Mouse (Mus musculus) intestine, embryonic 15.5 days (tissue): ENCODE results near the gene Arhgap15. TPM values are rescaled to one million over a fixed set of nuclear protein-coding genes. Genes with fewer than 3 reads are reported as not detected.
A peak's percentile ranks its signal among the peaks of the same experiment; 100 is the strongest.

Experiments
- ATAC-seq: fragments of 200-750 bp; cut with Nextera tagmentation; 2 replicates; pipeline ENCODE4 v1.8.0; 2017; ENCODE audit warnings: moderate TSS enrichment, moderate library complexity
- H3K27ac ChIP-seq: fragments of 300-500 bp; sonication (generic); 2 replicates; pipeline ENCODE4 v1.5.1; 2015; ENCODE audit warnings: mild to moderate bottlenecking, inconsistent platforms
- H3K27me3 ChIP-seq: fragments of 300-500 bp; sonication (generic); replicated peaks from 2 replicates; pipeline ENCODE4 v1.6.1; 2015; ENCODE audit warnings: inconsistent platforms
- H3K36me3 ChIP-seq: fragments of 300-500 bp; sonication (generic); 2 replicates; pipeline ENCODE4 v1.6.1; 2015; ENCODE audit warnings: inconsistent platforms
- H3K4me1 ChIP-seq: fragments of 300-500 bp; sonication (generic); replicated peaks from 2 replicates; pipeline ENCODE4 v1.6.1; 2015; ENCODE audit warnings: inconsistent platforms
- H3K4me2 ChIP-seq: fragments of 300-500 bp; sonication (generic); replicated peaks from 2 replicates; pipeline ENCODE4 v1.6.1; 2015; ENCODE audit warnings: mild to moderate bottlenecking, inconsistent platforms
- H3K4me3 ChIP-seq: fragments of 300-500 bp; sonication (generic); replicated peaks from 2 replicates; pipeline ENCODE4 v1.5.1; 2015; ENCODE audit warnings: inconsistent platforms
- H3K9ac ChIP-seq: fragments of 300-500 bp; sonication (generic); 2 replicates; pipeline ENCODE4 v1.6.1; 2015; ENCODE audit warnings: inconsistent platforms
- H3K9me3 ChIP-seq: fragments of 300-500 bp; sonication (generic); 2 replicates; pipeline ENCODE4 v1.6.1; 2016; ENCODE audit warnings: inconsistent platforms
- WGBS: fragments of 180-500 bp; shearing (Covaris S2); methylation state at CpG from one replicate; pipeline ENCODE4 v1.1.7; 2015; 5-methylcytosine and 5-hydroxymethylcytosine counted together
- polyA plus RNA-seq: library from polyadenylated mRNA; unstranded; fragments of >200 nt; fragmentation: Nextera tagmentation; extraction: Ambion mirVana; gene quantifications from 2 replicates; pipeline ENCODE4 v1.2.1, GENCODE M21; 2015

Gene Arhgap15
- polyA plus RNA-seq, 1 experiment from 2014 or later = 1.6 TPM

GRCm38 (mm10) chr2:43851195-43851594 lies 102.6 kb downstream of the Arhgap15 start:
- no peaks in the 10 kb centered on the region for H3K27me3 ChIP-seq
- H3K4me1 ChIP-seq = no peaks in the 10 kb centered on the region
- no peak overlapping the region for H3K27ac ChIP-seq
- no peaks in the 10 kb centered on the region for H3K9me3 ChIP-seq
- no peak overlapping the region for H3K4me2 ChIP-seq
- no peak overlapping the region for H3K9ac ChIP-seq
- 58% methylated on average over 3 of the region's 3 CpGs for WGBS
- ATAC-seq = no peak
- no peak overlapping the region for H3K4me3 ChIP-seq
- no peaks in the 10 kb centered on the region for H3K36me3 ChIP-seq

- Histone ChIP-seq H3K27me3 (no peaks in the 10 kb centered on the region), H3K4me1 (no peaks in the 10 kb centered on the region), H3K4me2 (no peak overlapping the region), H3K9ac (no peak overlapping the region), H3K36me3 (no peaks in the 10 kb centered on the region), H3K9me3 (no peaks in the 10 kb centered on the region), H3K4me3 (no peak overlapping the region), H3K27ac (no peak overlapping the region)
- ATAC-seq = no peak
- 79% methylated on average over 5 of the region's 5 CpGs for WGBS
These were observed 114.1 kb downstream of the Arhgap15 start for GRCm38 (mm10) chr2:43862709-43863108.

- H3K27me3 ChIP-seq = no peaks in the 10 kb centered on the region
- peak; percentile 53; the same call in 1 of the 2 replicates for ATAC-seq
- H3K4me3 ChIP-seq = no peak overlapping the region
- H3K36me3 ChIP-seq = no peaks in the 10 kb centered on the region
- 22% methylated on average over 7 of the region's 7 CpGs for WGBS
- no peaks in the 10 kb centered on the region for H3K4me1 ChIP-seq
- no peak overlapping the region for H3K4me2 ChIP-seq
- H3K27ac ChIP-seq = no peak overlapping the region
- no peak overlapping the region for H3K9ac ChIP-seq
- no peaks in the 10 kb centered on the region for H3K9me3 ChIP-seq
These were observed 153.9 kb downstream of the Arhgap15 start for GRCm38 (mm10) chr2:43902403-43902973.

GRCm38 (mm10) chr2:43907496-43907895 lies 158.9 kb downstream of the Arhgap15 start:
- 84% methylated on average over 5 of the region's 5 CpGs for WGBS
- no peak for ATAC-seq
- Histone ChIP-seq H3K4me2 (no peak overlapping the region), H3K27ac (no peak overlapping the region), H3K27me3 (no peaks in the 10 kb centered on the region), H3K4me1 (no peaks in the 10 kb centered on the region), H3K36me3 (no peaks in the 10 kb centered on the region), H3K4me3 (no peak overlapping the region), H3K9me3 (no peaks in the 10 kb centered on the region), H3K9ac (no peak overlapping the region)

GRCm38 (mm10) chr2:43914104-43914503 lies 165.5 kb downstream of the Arhgap15 start:
- ATAC-seq = no peak
- Histone ChIP-seq H3K4me1 (no peaks in the 10 kb centered on the region), H3K9ac (no peak overlapping the region), H3K27me3 (no peaks in the 10 kb centered on the region), H3K27ac (no peak overlapping the region), H3K4me2 (no peak overlapping the region), H3K9me3 (no peaks in the 10 kb centered on the region), H3K36me3 (no peaks in the 10 kb centered on the region), H3K4me3 (no peak overlapping the region)
- 62% methylated on average over 6 of the region's 6 CpGs for WGBS

- no peak overlapping the region for H3K27ac ChIP-seq
- no peak for ATAC-seq
- no peaks in the 10 kb centered on the region for H3K27me3 ChIP-seq
- no peaks in the 10 kb centered on the region for H3K9me3 ChIP-seq
- 86% methylated on average over 5 of the region's 5 CpGs for WGBS
- no peak overlapping the region for H3K4me2 ChIP-seq
- H3K4me3 ChIP-seq = no peak overlapping the region
- H3K9ac ChIP-seq = no peak overlapping the region
- H3K36me3 ChIP-seq = no peaks in the 10 kb centered on the region
- H3K4me1 ChIP-seq = no peaks in the 10 kb centered on the region
These were observed 175.3 kb downstream of the Arhgap15 start for GRCm38 (mm10) chr2:43923863-43924340.

- no peaks in the 10 kb centered on the region for H3K4me1 ChIP-seq
- H3K27me3 ChIP-seq = no peaks in the 10 kb centered on the region
- WGBS = 91% methylated on average over 3 of the region's 3 CpGs
- H3K36me3 ChIP-seq = no peaks in the 10 kb centered on the region
- no peak overlapping the region for H3K4me2 ChIP-seq
- H3K9ac ChIP-seq = no peak overlapping the region
- ATAC-seq = no peak
- H3K4me3 ChIP-seq = no peak overlapping the region
- H3K9me3 ChIP-seq = no peaks in the 10 kb centered on the region
- no peak overlapping the region for H3K27ac ChIP-seq
These were observed 183.1 kb downstream of the Arhgap15 start for GRCm38 (mm10) chr2:43931687-43932086.

- H3K4me3 ChIP-seq = no peak overlapping the region
- no peaks in the 10 kb centered on the region for H3K4me1 ChIP-seq
- ATAC-seq = peak; percentile 68
- H3K27ac ChIP-seq = no peak overlapping the region
- H3K27me3 ChIP-seq = no peaks in the 10 kb centered on the region
- H3K4me2 ChIP-seq = no peak overlapping the region
- no peaks in the 10 kb centered on the region for H3K36me3 ChIP-seq
- H3K9me3 ChIP-seq = no peaks in the 10 kb centered on the region
- H3K9ac ChIP-seq = no peak overlapping the region
- 64% methylated on average over 5 of the region's 5 CpGs for WGBS
These were observed 190.6 kb downstream of the Arhgap15 start for GRCm38 (mm10) chr2:43939196-43939595.

- Histone ChIP-seq H3K9ac (no peak overlapping the region), H3K4me3 (no peak overlapping the region), H3K4me2 (no peak overlapping the region), H3K4me1 (no peaks in the 10 kb centered on the region), H3K9me3 (no peaks in the 10 kb centered on the region), H3K27me3 (no peaks in the 10 kb centered on the region), H3K36me3 (no peaks in the 10 kb centered on the region), H3K27ac (no peak overlapping the region)
- ATAC-seq = no peak
- 85% methylated on average over 2 of the region's 2 CpGs for WGBS
These were observed 197.1 kb downstream of the Arhgap15 start for GRCm38 (mm10) chr2:43945679-43946078.

- Histone ChIP-seq H3K4me3 (no peak overlapping the region), H3K4me1 (no peaks in the 10 kb centered on the region), H3K27ac (no peak overlapping the region), H3K4me2 (no peak overlapping the region), H3K36me3 (no peaks in the 10 kb centered on the region), H3K9me3 (no peaks in the 10 kb centered on the region), H3K27me3 (no peaks in the 10 kb centered on the region), H3K9ac (no peak overlapping the region)
- 80% methylated on average over 13 of the region's 13 CpGs for WGBS
- no peak for ATAC-seq
These were observed 201.3 kb downstream of the Arhgap15 start for GRCm38 (mm10) chr2:43949775-43950492.

GRCm38 (mm10) chr2:43950741-43951140 lies 202.1 kb downstream of the Arhgap15 start:
- Histone ChIP-seq H3K4me1 (no peaks in the 10 kb centered on the region), H3K9ac (no peak overlapping the region), H3K27me3 (no peaks in the 10 kb centered on the region), H3K27ac (no peak overlapping the region), H3K36me3 (no peaks in the 10 kb centered on the region), H3K9me3 (no peaks in the 10 kb centered on the region), H3K4me2 (no peak overlapping the region), H3K4me3 (no peak overlapping the region)
- ATAC-seq = no peak
- WGBS = 75% methylated on average over 6 of the region's 6 CpGs

GRCm38 (mm10) chr2:43959189-43959588 lies 210.6 kb downstream of the Arhgap15 start:
- no peak overlapping the region for H3K9ac ChIP-seq
- H3K4me2 ChIP-seq = no peak overlapping the region
- H3K4me1 ChIP-seq = no peaks in the 10 kb centered on the region
- H3K36me3 ChIP-seq = no peaks in the 10 kb centered on the region
- no peak for ATAC-seq
- no peaks in the 10 kb centered on the region for H3K27me3 ChIP-seq
- no peaks in the 10 kb centered on the region for H3K9me3 ChIP-seq
- no peak overlapping the region for H3K27ac ChIP-seq
- no peak overlapping the region for H3K4me3 ChIP-seq

- H3K9ac ChIP-seq = no peak overlapping the region
- no peak for ATAC-seq
- H3K27me3 ChIP-seq = no peaks in the 10 kb centered on the region
- H3K4me1 ChIP-seq = no peaks in the 10 kb centered on the region
- no peak overlapping the region for H3K4me3 ChIP-seq
- 55% methylated on average over 5 of the region's 5 CpGs for WGBS
- no peaks in the 10 kb centered on the region for H3K36me3 ChIP-seq
- H3K9me3 ChIP-seq = no peaks in the 10 kb centered on the region
- no peak overlapping the region for H3K27ac ChIP-seq
- no peak overlapping the region for H3K4me2 ChIP-seq
These were observed 213.8 kb downstream of the Arhgap15 start for GRCm38 (mm10) chr2:43962466-43962865.
